Mouse (Mus musculus) erythroblast, embryonic 14.5 days (primary cell): ENCODE measurements around the gene Cemip2. TPM values are rescaled to one million over a fixed set of nuclear protein-coding genes. Genes with fewer than 3 reads are reported as not detected.

Source experiments
- H3K27me3 ChIP-seq: 2 replicates; pipeline ENCODE4 v1.6.1; 2012; ENCODE audit warnings: inconsistent platforms; ENCODE audit not compliant: control insufficient read depth
- H3K36me3 ChIP-seq: 2 replicates; pipeline ENCODE4 v1.6.1; 2012; ENCODE audit warnings: mild to moderate bottlenecking, inconsistent platforms; ENCODE audit not compliant: control insufficient read depth
- H3K4me1 ChIP-seq: 2 replicates; pipeline ENCODE4 v1.6.1; 2012; ENCODE audit warnings: inconsistent platforms; ENCODE audit not compliant: control insufficient read depth
- H3K4me3 ChIP-seq: replicated peaks from 2 replicates; pipeline ENCODE3; 2012; ENCODE audit warnings: moderate library complexity, mild to moderate bottlenecking, inconsistent platforms
- H3K9me3 ChIP-seq: 2 replicates; pipeline ENCODE4 v1.6.1; 2012; ENCODE audit warnings: low read length, inconsistent platforms, mixed read lengths; ENCODE audit not compliant: control insufficient read depth
- GATA1 ChIP-seq: IDR thresholded peaks from 2 replicates; pipeline ENCODE4 v1.6.1; 2012; ENCODE audit warnings: low read length, inconsistent platforms, mixed read lengths
- TAL1 ChIP-seq: IDR thresholded peaks from 3 replicates; pipeline ENCODE4 v1.6.1; 2012; ENCODE audit warnings: low read length, inconsistent platforms, mixed read lengths
- polyA plus RNA-seq: library from polyadenylated mRNA; stranded (reverse); fragments of >175 nt; gene quantifications from 2 replicates; pipeline ENCODE4 v1.2.3, GENCODE M21; 2012

Cemip2 gene
- polyA plus RNA-seq, 1 experiment = 0.04 TPM

GRCm38 (mm10) chr19:21796333-21796732 is 18.2 kb downstream of the Cemip2 start:
- Histone ChIP-seq H3K9me3 (no peaks in the 10 kb centered on the region), H3K36me3 (peaks cover 36% of the 10 kb centered on the region), H3K4me1 (peaks cover 34% of the 10 kb centered on the region), H3K4me3 (no peak overlapping the region), H3K27me3 (no peaks in the 10 kb centered on the region)
- no peak for TF ChIP-seq TAL1
- no peak for TF ChIP-seq GATA1

- no peak overlapping the region for H3K4me3 ChIP-seq
- no peaks in the 10 kb centered on the region for H3K9me3 ChIP-seq
- H3K27me3 ChIP-seq = no peaks in the 10 kb centered on the region
- no peak for TF ChIP-seq TAL1
- no peak for TF ChIP-seq GATA1
- H3K36me3 ChIP-seq = peaks cover 39% of the 10 kb centered on the region
- H3K4me1 ChIP-seq = peaks cover 34% of the 10 kb centered on the region
Measured at GRCm38 (mm10) chr19:21798700-21799099, 20.6 kb downstream of the Cemip2 start.

- TF ChIP-seq GATA1 (peak; percentile 50; the same call in 1 of the 2 replicates), TAL1 (peak; percentile 41; the same call in 1 of the 3 replicates)
- Histone ChIP-seq H3K27me3 (no peaks in the 10 kb centered on the region), H3K36me3 (peaks cover 45% of the 10 kb centered on the region), H3K4me3 (peak overlapping the region; percentile 33), H3K4me1 (peaks cover 34% of the 10 kb centered on the region), H3K9me3 (no peaks in the 10 kb centered on the region)
Measured at GRCm38 (mm10) chr19:21799410-21800373, 21.6 kb downstream of the Cemip2 start.

- H3K9me3 ChIP-seq = no peaks in the 10 kb centered on the region
- TF ChIP-seq GATA1 = no peak
- TF ChIP-seq TAL1 = no peak
- peaks cover 19% of the 10 kb centered on the region for H3K4me1 ChIP-seq
- H3K36me3 ChIP-seq = peaks cover 59% of the 10 kb centered on the region
- no peaks in the 10 kb centered on the region for H3K27me3 ChIP-seq
- H3K4me3 ChIP-seq = no peak overlapping the region
Measured at GRCm38 (mm10) chr19:21804488-21804887, 26.3 kb downstream of the Cemip2 start.

GRCm38 (mm10) chr19:21805305-21805704 is 27.2 kb downstream of the Cemip2 start:
- no peak overlapping the region for H3K4me3 ChIP-seq
- H3K4me1 ChIP-seq = peaks cover 11% of the 10 kb centered on the region
- no peaks in the 10 kb centered on the region for H3K27me3 ChIP-seq
- H3K9me3 ChIP-seq = no peaks in the 10 kb centered on the region
- peaks cover 61% of the 10 kb centered on the region for H3K36me3 ChIP-seq
- TF ChIP-seq TAL1 (no peak), GATA1 (no peak)

GRCm38 (mm10) chr19:21810135-21810534 is 32.0 kb downstream of the Cemip2 start:
- Histone ChIP-seq H3K36me3 (peaks cover 69% of the 10 kb centered on the region), H3K4me1 (no peaks in the 10 kb centered on the region), H3K9me3 (no peaks in the 10 kb centered on the region), H3K27me3 (no peaks in the 10 kb centered on the region), H3K4me3 (no peak overlapping the region)
- no peak for TF ChIP-seq GATA1

- H3K9me3 ChIP-seq = no peaks in the 10 kb centered on the region
- no peaks in the 10 kb centered on the region for H3K4me1 ChIP-seq
- H3K27me3 ChIP-seq = no peaks in the 10 kb centered on the region
- TF ChIP-seq TAL1 = no peak
- H3K36me3 ChIP-seq = peaks cover 69% of the 10 kb centered on the region
- no peak overlapping the region for H3K4me3 ChIP-seq
Measured at GRCm38 (mm10) chr19:21813560-21813959, 35.4 kb downstream of the Cemip2 start.

- TF ChIP-seq GATA1 = no peak
- TF ChIP-seq TAL1 = no peak
- H3K4me3 ChIP-seq = no peak overlapping the region
- peaks cover 65% of the 10 kb centered on the region for H3K36me3 ChIP-seq
- no peaks in the 10 kb centered on the region for H3K27me3 ChIP-seq
- no peaks in the 10 kb centered on the region for H3K4me1 ChIP-seq
- H3K9me3 ChIP-seq = no peaks in the 10 kb centered on the region
Measured at GRCm38 (mm10) chr19:21814433-21815020, 36.4 kb downstream of the Cemip2 start.

GRCm38 (mm10) chr19:21816260-21816659 is 38.1 kb downstream of the Cemip2 start:
- H3K4me3 ChIP-seq = no peak overlapping the region
- no peaks in the 10 kb centered on the region for H3K9me3 ChIP-seq

More at GRCm38 (mm10) chr19:21816260-21816659, 38.1 kb downstream of the Cemip2 start:
- H3K4me1 ChIP-seq = no peaks in the 10 kb centered on the region
- H3K36me3 ChIP-seq = peaks cover 60% of the 10 kb centered on the region
- no peaks in the 10 kb centered on the region for H3K27me3 ChIP-seq
- TF ChIP-seq TAL1 = no peak
- no peak for TF ChIP-seq GATA1
